Mouse (Mus musculus) embryo, embryonic 9.5 days (tissue): ENCODE data around the gene Chac1.
A peak's percentile ranks its signal among the peaks of the same experiment; 100 is the strongest.

Source experiments
- DNase-seq: peaks from one replicate; pipeline ENCODE4 v3.0.0-alpha.2; 2017; ENCODE audit errors: extremely low spot score

Gene Chac1

DNA sequence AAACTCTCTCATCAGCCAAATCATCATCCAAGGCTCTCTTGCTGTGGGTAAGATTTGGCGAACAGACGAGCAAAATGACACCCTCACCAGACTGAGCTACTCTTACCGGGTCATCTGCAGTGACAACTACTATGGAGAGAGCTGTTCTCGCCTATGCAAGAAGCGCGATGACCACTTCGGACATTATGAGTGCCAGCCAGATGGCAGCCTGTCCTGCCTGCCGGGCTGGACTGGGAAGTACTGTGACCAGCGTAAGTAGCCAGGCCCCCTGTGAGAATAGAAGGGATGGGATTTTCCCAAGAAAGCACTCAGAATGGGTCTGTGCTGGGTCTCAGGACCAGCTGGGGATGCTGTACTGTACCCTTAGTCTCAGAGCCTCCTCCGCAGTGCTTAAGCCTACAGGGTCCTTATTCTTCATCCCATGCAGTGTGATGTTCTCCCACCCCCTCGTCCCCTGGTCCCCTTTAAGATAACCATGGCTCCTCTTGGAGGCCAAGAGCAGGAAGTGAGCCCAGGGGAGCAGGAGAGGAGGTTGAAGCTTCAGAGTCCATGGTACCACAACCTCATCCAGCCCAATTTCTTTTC is 23.0 kb upstream of the Chac1 start:
- no peak for DNase-seq

DNA sequence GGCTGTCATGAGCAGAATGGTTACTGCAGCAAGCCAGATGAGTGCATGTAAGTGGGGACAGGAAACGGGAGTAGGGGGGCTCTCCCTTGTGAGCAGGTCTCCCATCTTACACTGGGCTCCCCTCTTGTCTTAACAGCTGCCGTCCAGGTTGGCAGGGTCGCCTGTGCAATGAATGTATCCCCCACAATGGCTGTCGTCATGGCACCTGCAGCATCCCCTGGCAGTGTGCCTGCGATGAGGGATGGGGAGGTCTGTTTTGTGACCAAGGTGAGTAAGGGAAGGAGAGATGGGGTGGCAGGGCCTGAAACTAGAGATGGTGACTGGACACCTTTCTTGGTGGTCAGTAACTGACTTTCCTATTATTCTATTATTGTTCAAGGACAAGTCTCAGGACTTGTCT is 22.5 kb upstream of the Chac1 start:
- no peak for DNase-seq

DNA sequence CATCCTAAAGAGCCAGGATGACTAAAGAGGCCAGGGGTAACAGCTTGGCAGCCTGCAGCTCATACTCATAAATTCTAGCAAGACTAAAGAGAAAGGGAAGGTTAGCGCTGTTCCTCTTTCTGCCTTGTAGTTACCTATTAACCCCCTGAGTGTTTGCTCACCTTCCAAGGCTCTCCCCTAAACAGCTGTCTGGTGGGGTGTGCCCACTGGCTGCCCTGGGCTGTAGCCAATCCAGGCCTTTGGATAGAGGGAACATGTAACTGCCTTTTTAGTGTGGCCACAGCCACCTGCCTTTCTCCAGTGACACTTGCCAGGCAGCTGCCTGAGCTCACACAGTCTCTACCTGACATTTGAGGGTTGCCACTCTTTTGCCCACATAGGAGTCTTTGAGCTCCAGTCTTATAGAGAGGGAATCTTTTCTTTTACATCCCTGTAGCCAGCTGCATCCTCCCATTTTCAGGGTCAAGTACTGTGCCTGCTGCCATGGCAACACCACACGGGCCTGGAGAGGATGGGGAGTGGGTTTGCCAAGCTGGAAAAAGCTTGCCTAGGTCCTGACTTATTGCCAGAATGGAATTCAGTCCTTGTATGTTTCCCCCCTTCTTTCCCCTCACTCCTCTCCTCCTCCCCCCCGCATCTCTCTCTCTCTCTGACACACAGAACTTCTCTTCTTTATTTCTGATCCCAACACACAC is 21.8 kb upstream of the Chac1 start:
- no peak for DNase-seq

GRCm38 (mm10) chr2:119330795-119331194 is 20.2 kb upstream of the Chac1 start:
- DNase-seq, result no peak

- DNase-seq, result no peak
These were observed 18.8 kb upstream of the Chac1 start for GRCm38 (mm10) chr2:119332177-119332661.

DNA sequence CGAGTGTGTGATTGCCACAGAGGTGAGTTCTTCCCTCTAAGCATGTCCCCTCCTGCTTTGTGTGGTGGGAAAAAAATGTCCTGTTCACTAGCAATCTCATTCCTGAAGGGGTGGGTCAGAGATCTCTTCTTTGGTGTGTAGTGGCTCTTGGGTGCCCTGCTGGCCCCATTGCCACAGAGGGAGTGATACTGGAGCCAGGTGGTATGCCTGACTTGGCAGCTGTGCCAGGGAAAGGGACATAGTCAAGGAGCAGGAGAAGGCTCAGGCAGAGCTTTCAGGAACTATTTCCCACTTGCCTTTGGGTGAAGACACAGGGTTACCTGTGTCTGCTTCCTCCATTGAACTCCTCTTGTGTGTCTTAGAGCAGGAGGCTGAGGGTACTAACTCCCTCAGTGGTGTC is 16.9 kb upstream of the Chac1 start:
- DNase-seq, result no peak

DNA sequence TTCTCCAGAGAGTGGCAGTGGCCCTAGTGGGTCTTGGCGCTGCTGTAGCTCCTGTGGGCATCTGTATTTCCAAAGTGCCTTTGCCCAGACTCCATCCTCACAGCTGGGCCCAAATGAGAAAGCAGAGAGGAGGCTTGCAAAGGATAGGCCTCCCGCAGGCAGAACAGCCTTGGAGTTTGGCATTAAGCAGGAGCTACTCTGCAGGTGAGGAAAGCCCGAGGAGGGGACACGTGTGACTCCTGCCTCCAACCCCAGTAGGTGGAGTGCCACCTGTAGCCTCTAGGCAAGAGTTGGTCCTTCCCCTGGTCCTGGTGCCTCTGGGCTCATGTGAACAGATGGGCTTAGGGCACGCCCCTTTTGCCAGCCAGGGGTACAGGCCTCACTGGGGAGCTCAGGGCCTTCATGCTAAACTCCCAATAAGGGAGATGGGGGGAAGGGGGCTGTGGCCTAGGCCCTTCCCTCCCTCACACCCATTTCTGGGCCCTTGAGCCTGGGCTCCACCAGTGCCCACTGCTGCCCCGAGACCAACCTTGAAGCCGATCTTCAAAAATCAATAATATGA is 16.0 kb upstream of the Chac1 start:
- DNase-seq, result no peak

- no peak for DNase-seq
These were observed 15.5 kb upstream of the Chac1 start for GRCm38 (mm10) chr2:119335535-119335934.

- DNase-seq, result no peak
These were observed 15.0 kb upstream of the Chac1 start for GRCm38 (mm10) chr2:119336002-119336401.

DNA sequence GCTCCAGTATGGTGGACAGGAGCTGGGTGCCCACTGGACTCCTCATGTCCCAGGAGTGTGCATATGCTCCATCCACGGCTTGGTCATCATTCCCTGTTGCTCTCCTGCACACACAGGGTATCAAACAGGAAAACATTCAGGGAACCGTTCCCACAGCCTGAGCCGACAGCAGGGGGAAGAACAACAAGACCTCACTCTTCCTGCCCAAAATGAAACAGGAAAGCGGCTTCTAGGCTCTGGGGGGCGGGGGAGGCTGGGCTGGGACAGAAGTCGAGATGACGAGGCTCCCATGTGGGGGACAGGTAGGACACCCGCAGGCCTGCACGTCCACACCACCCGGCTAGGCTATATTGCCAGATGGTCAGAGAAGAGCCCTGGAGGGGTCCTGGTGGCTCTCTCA is 14.6 kb upstream of the Chac1 start:
- DNase-seq, result no peak

- DNase-seq, result peak; percentile 89
These were observed 13.4 kb upstream of the Chac1 start for GRCm38 (mm10) chr2:119337425-119338265.

- no peak for DNase-seq
These were observed 6.4 kb upstream of the Chac1 start for GRCm38 (mm10) chr2:119344537-119345138.

DNA sequence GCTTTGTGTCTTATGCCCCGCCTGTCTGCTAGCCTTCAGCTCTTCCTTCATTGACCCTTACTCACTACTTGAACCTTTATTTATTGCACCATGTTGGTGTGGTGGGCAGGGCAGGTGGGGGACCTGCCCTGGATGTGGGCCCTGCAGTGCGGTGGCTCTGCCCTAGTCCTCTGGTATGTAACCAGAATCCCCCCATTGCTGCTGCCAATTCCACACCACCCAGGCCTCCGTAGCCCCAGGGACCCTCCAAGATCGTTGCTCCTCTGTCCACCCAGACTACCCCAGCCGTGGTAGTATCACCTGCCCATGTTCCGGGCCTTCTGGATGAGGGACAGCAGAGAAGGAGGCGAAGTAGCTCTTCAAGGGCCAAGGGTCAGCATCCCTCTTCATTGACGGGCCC is 2.7 kb downstream of the Chac1 start:
- DNase-seq, result no peak

- no peak for DNase-seq
These were observed 4.1 kb downstream of the Chac1 start for GRCm38 (mm10) chr2:119355089-119355488.

GRCm38 (mm10) chr2:119355651-119356050 is 4.6 kb downstream of the Chac1 start:
- no peak for DNase-seq

GRCm38 (mm10) chr2:119356310-119356709 is 5.3 kb downstream of the Chac1 start:
- DNase-seq, result no peak

- no peak for DNase-seq
These were observed 5.8 kb downstream of the Chac1 start for GRCm38 (mm10) chr2:119356805-119357204.

GRCm38 (mm10) chr2:119358249-119358648 is 7.2 kb downstream of the Chac1 start:
- DNase-seq, result no peak

DNA sequence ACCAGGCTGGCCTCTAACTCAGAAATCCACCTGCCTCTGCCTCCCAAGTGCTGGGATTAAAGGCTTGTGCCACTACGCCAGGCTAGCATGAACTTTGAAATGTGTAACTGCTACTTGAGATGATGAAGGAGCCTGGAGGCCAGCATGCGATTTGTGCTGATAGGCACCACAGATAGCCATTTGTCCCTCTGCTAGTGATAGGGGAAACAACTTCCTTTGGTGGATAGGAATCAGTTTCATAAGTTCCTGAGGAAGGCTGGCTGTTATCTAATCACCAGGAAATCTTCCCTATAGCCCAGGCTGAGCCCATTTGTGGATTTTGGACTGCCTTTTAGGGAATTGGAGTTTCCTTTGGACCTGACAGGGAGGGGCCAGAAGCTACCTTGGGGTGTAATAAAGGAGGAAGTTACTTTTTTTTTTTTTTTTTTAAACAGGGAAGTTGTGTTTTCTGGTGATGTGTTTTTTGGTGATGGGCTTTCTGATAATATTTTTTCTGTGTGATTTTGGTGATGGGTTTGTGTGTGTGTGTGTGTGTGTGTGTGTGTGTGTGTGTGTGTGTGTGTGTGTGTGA is 8.8 kb downstream of the Chac1 start:
- DNase-seq, result no peak

DNA sequence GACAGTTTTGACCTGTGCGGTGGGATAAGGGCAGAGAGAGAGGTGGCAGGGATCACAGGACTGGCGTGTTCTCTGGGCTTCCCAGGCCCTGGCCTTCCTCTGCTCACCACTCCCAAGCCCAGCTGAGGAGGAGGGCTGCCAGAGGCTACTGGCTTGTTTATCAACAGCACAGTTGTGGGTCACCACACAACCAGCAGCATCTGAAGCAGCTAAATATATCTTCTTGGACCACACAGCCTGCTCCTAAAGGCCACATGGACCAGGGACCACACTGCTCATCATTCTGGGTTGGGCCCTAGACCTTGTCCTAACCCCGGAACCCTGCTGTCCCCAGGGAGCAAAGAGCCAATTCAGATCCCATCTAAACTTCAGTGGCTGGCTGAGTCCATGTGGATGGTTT is 13.9 kb downstream of the Chac1 start:
- DNase-seq, result no peak

DNA sequence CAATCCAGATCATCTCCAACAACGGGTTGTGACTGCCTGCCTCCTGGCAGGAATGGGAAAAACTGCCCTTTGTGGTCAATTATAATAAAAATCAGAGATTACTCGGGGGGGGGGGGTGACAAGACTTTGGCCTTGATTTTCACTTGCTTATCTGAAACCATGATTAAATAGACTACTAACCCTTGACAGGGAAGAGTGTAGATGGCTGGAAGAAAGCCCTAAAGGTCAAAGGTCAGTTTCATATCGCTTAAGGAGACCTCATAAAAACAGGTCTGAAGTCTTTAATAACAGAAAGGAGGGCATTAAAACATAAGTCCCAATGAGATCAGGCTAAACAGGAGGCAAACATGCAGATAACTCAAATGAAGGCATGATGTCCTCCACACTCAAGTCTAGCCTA is 16.3 kb downstream of the Chac1 start:
- DNase-seq, result no peak

- DNase-seq, result no peak
These were observed 19.1 kb downstream of the Chac1 start for GRCm38 (mm10) chr2:119370116-119370515.
